Mouse (Mus musculus): ENCODE measurements around the gene Strbp. TPM values are rescaled to one million over a fixed set of nuclear protein-coding genes. Genes with fewer than 3 reads are reported as not detected.

The Strbp gene
- polyA plus RNA-seq, 1 experiment = 73.4 TPM

- no peak overlapping the region for H3K27ac ChIP-seq (ENCODE audit: insufficient read depth, low read length)
- no peak overlapping the region for H3K4me3 ChIP-seq (ENCODE audit: insufficient read depth, low read length)
- peaks cover 6% of the 10 kb centered on the region for H3K4me1 ChIP-seq (ENCODE audit: control insufficient read depth, insufficient read depth, low read length)
- no peak for TF ChIP-seq CTCF (IDR thresholded peaks at IDR 0.05; ENCODE audit: extremely low read depth, insufficient read depth, low read length)
- TF ChIP-seq POLR2A (IDR thresholded peaks at IDR 0.05; ENCODE audit: extremely low read depth, insufficient read depth, low read length) = no peak
These were observed 147.3 kb downstream of the Strbp start for GRCm38 (mm10) chr2:37556366-37556765.

- H3K4me1 ChIP-seq (ENCODE audit: control insufficient read depth, insufficient read depth, low read length) = peaks cover 3% of the 10 kb centered on the region
- H3K27ac ChIP-seq (ENCODE audit: insufficient read depth, low read length) = no peak overlapping the region
- no peak overlapping the region for H3K4me3 ChIP-seq (ENCODE audit: insufficient read depth, low read length)
- TF ChIP-seq CTCF (IDR thresholded peaks at IDR 0.05; ENCODE audit: extremely low read depth, insufficient read depth, low read length) = no peak
- TF ChIP-seq POLR2A (IDR thresholded peaks at IDR 0.05; ENCODE audit: extremely low read depth, insufficient read depth, low read length) = no peak
These were observed 154.2 kb downstream of the Strbp start for GRCm38 (mm10) chr2:37549346-37550012.

DNA sequence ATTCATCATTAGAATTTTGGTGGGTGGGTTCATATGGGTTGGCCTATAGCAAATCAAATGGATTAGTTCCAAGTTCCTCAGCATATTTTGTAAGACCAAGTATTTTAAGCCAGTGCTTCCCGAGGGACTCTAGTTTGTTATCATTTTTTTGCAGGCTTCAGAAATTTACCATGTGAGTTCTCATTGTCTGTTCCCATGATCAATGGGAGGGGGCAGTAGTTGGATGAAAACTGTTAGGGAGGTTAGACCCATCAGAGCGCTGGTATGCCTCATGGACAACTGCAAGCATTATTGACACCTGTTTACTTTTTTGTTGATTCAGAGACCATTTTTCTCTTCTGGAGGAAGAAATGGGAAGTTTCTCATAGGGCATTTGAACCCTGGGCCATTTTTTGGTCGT is 172.0 kb downstream of the Strbp start:
- Histone ChIP-seq H3K27ac (ENCODE audit: insufficient read depth, low read length) (no peak overlapping the region), H3K4me1 (ENCODE audit: control insufficient read depth, insufficient read depth, low read length) (no peaks in the 10 kb centered on the region), H3K4me3 (ENCODE audit: insufficient read depth, low read length) (no peak overlapping the region)
- no peak for TF ChIP-seq CTCF (IDR thresholded peaks at IDR 0.05; ENCODE audit: extremely low read depth, insufficient read depth, low read length)

DNA sequence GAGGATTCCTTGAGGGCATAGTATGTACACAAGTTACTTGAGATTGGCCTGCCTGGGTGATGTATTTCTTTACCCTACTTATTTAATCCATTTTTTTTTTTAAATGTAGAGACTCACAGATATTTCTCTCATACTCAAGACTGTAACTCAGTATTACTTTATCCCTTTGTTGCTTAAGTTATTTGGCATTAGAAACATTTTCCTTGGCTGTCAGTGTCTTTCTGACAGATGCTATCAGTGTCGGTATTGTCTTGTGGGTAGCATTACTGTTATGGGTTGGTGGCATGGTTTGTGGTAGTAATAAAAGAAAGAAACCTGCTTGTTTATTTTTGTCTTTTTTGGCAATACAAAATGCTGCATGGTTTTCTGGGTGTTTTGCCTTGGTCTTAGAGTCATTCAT is 172.9 kb downstream of the Strbp start:
- Histone ChIP-seq H3K4me3 (ENCODE audit: insufficient read depth, low read length) (no peak overlapping the region), H3K4me1 (ENCODE audit: control insufficient read depth, insufficient read depth, low read length) (no peaks in the 10 kb centered on the region), H3K27ac (ENCODE audit: insufficient read depth, low read length) (no peak overlapping the region)
- TF ChIP-seq POLR2A (IDR thresholded peaks at IDR 0.05; ENCODE audit: extremely low read depth, insufficient read depth, low read length) = no peak
- no peak for TF ChIP-seq CTCF (IDR thresholded peaks at IDR 0.05; ENCODE audit: extremely low read depth, insufficient read depth, low read length)

GRCm38 (mm10) chr2:37529397-37529796 is 174.3 kb downstream of the Strbp start:
- Histone ChIP-seq H3K4me3 (ENCODE audit: insufficient read depth, low read length) (no peak overlapping the region), H3K4me1 (ENCODE audit: control insufficient read depth, insufficient read depth, low read length) (no peaks in the 10 kb centered on the region), H3K27ac (ENCODE audit: insufficient read depth, low read length) (no peak overlapping the region)
- TF ChIP-seq POLR2A (IDR thresholded peaks at IDR 0.05; ENCODE audit: extremely low read depth, insufficient read depth, low read length) (no peak), CTCF (IDR thresholded peaks at IDR 0.05; ENCODE audit: extremely low read depth, insufficient read depth, low read length) (no peak)

DNA sequence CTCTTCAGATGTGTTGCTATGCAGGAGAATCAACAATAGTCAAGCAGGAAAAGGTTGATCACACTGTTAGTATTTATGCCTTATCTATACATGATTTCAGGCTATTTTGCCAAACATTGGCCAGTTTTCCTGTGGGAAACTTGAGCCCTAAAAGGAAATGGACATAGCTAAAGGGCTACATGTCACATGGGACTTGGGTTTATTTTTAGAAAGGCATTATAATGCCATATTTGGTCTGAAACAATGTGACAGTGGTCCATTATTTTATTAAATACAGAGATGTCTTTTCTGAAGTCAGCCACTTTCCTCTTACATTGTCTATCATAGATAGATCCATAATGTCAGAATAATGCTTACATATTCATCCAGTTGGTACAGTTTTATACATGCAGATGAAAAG is 176.1 kb downstream of the Strbp start:
- TF ChIP-seq CTCF (IDR thresholded peaks at IDR 0.05; ENCODE audit: extremely low read depth, insufficient read depth, low read length) = no peak
- no peak for TF ChIP-seq POLR2A (IDR thresholded peaks at IDR 0.05; ENCODE audit: extremely low read depth, insufficient read depth, low read length)
- no peak overlapping the region for H3K4me3 ChIP-seq (ENCODE audit: insufficient read depth, low read length)
- no peak overlapping the region for H3K27ac ChIP-seq (ENCODE audit: insufficient read depth, low read length)
- 0 out of 2 replicates have a peak, but pooled peaks cover 2% of the 10 kb centered on the region for H3K4me1 ChIP-seq (ENCODE audit: control insufficient read depth, insufficient read depth, low read length)

- Histone ChIP-seq H3K27ac (ENCODE audit: insufficient read depth, low read length) (no peak overlapping the region), H3K4me1 (ENCODE audit: control insufficient read depth, insufficient read depth, low read length) (peaks cover 4% of the 10 kb centered on the region), H3K4me3 (ENCODE audit: insufficient read depth, low read length) (no peak overlapping the region)
- TF ChIP-seq POLR2A (IDR thresholded peaks at IDR 0.05; ENCODE audit: extremely low read depth, insufficient read depth, low read length) = no peak
- TF ChIP-seq CTCF (IDR thresholded peaks at IDR 0.05; ENCODE audit: extremely low read depth, insufficient read depth, low read length) = no peak
These were observed 184.4 kb downstream of the Strbp start for GRCm38 (mm10) chr2:37519286-37519640.

GRCm38 (mm10) chr2:37518561-37519285 is 184.9 kb downstream of the Strbp start:
- Histone ChIP-seq H3K27ac (ENCODE audit: insufficient read depth, low read length) (0 out of 2 replicates have a peak overlapping the region, but pooled peaks have one; percentile 10), H3K4me1 (ENCODE audit: control insufficient read depth, insufficient read depth, low read length) (peaks cover 4% of the 10 kb centered on the region), H3K4me3 (ENCODE audit: insufficient read depth, low read length) (no peak overlapping the region)
- TF ChIP-seq CTCF (IDR thresholded peaks at IDR 0.05; ENCODE audit: extremely low read depth, insufficient read depth, low read length) (no peak), POLR2A (IDR thresholded peaks at IDR 0.05; ENCODE audit: extremely low read depth, insufficient read depth, low read length) (no peak)

DNA sequence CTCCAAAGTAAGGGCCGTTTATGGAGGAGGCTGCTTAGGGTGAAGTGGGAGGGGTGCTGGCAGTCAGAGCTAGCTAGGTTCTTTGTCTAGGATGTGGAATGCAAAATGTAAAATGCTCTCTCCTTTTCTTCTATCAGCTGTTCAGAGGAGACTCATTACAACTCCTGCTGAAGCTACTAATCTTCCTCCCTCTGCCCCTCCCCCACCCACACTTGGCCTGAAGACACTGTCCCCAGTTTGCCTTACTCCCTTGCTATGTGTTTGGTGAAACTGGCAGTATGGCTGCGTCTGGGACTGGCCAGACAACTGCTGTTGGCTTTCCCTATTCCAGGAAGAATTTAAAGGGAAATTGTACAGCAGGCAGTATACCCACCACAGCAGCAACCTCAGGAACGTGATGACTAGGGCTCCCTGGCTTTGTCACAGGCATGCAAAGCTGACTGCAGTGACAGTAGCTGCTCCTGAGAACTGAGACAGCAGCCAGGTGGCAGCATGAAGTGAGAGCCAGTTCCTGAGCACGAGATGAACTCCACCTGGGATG is 186.7 kb downstream of the Strbp start:
- no peak overlapping the region; the same call in 1 of the 2 replicates for H3K4me3 ChIP-seq (ENCODE audit: insufficient read depth, low read length)
- H3K4me1 ChIP-seq (ENCODE audit: control insufficient read depth, insufficient read depth, low read length) = peaks cover 4% of the 10 kb centered on the region
- TF ChIP-seq CTCF (IDR thresholded peaks at IDR 0.05; ENCODE audit: extremely low read depth, insufficient read depth, low read length) (0 out of 2 replicates have a peak, but pooled peaks have one; percentile 2), POLR2A (IDR thresholded peaks at IDR 0.05; ENCODE audit: extremely low read depth, insufficient read depth, low read length) (no peak; the same call in 1 of the 2 replicates)
- H3K27ac ChIP-seq (ENCODE audit: insufficient read depth, low read length) = no peak overlapping the region
